Mouse (Mus musculus) limb, embryonic 15.5 days (tissue): ENCODE measurements around the gene Clcf1. TPM values are rescaled to one million over a fixed set of nuclear protein-coding genes. Genes with fewer than 3 reads are reported as not detected.
"Not testable (repeated sequence)": the region's sequence is repeated elsewhere in the genome, so short reads cannot be mapped to it uniquely, and the experiment has no call there.

Source experiments
- ATAC-seq: fragments of 200-750 bp; cut with Nextera tagmentation; 2 replicates; pipeline ENCODE4 v1.8.0; 2017; ENCODE audit warnings: low read depth, moderate TSS enrichment; ENCODE audit not compliant: insufficient number of reproducible peaks, low FRiP score, low TSS enrichment
- H3K27ac ChIP-seq: fragments of 300-500 bp; sonication (generic); 2 replicates; pipeline ENCODE4 v1.5.1; 2015; ENCODE audit warnings: moderate library complexity, mild to moderate bottlenecking, inconsistent platforms
- H3K27me3 ChIP-seq: fragments of 300-500 bp; sonication (generic); 2 replicates; pipeline ENCODE4 v1.6.1; 2015; ENCODE audit warnings: inconsistent platforms
- H3K36me3 ChIP-seq: fragments of 300-500 bp; sonication (generic); 2 replicates; pipeline ENCODE4 v1.6.1; 2015; ENCODE audit warnings: inconsistent platforms
- H3K4me1 ChIP-seq: fragments of 300-500 bp; sonication (generic); 2 replicates; pipeline ENCODE4 v1.6.1; 2015; ENCODE audit warnings: inconsistent platforms
- H3K4me2 ChIP-seq: fragments of 300-500 bp; sonication (generic); 2 replicates; pipeline ENCODE4 v1.6.1; 2015; ENCODE audit warnings: mild to moderate bottlenecking, inconsistent platforms
- H3K4me3 ChIP-seq: fragments of 300-500 bp; sonication (generic); 2 replicates; pipeline ENCODE4 v1.5.1; 2015; ENCODE audit warnings: mild to moderate bottlenecking, inconsistent platforms
- H3K9ac ChIP-seq: fragments of 300-500 bp; sonication (generic); 2 replicates; pipeline ENCODE4 v1.6.1; 2015; ENCODE audit warnings: inconsistent platforms
- H3K9me3 ChIP-seq: fragments of 300-500 bp; sonication (generic); 2 replicates; pipeline ENCODE4 v1.6.1; 2016; ENCODE audit warnings: inconsistent platforms
- WGBS: fragments of 180-500 bp; shearing (Covaris S2); methylation state at CpG from one replicate; pipeline ENCODE4 v1.1.7; 2015; 5-methylcytosine and 5-hydroxymethylcytosine counted together
- polyA plus RNA-seq: library from polyadenylated mRNA; unstranded; fragments of >200 nt; fragmentation: Nextera tagmentation; extraction: Ambion mirVana; gene quantifications from 2 replicates; pipeline ENCODE4 v1.2.1, GENCODE M21; 2015

Gene Clcf1
- polyA plus RNA-seq, 1 experiment from 2014 or later, result 8.1 TPM

GRCm38 (mm10) chr19:4234548-4234947 lies 20.5 kb downstream of the Clcf1 start:
- ATAC-seq, result no peak
- Histone ChIP-seq H3K4me3 (no peak overlapping the region), H3K27me3 (peaks cover 6% of the 10 kb centered on the region), H3K9ac (no peak overlapping the region), H3K27ac (no peak overlapping the region), H3K9me3 (no peaks in the 10 kb centered on the region), H3K4me1 (peaks cover 13% of the 10 kb centered on the region), H3K4me2 (no peak overlapping the region), H3K36me3 (no peaks in the 10 kb centered on the region)
- WGBS, result 69% methylated on average over 4 of the region's 4 CpGs

GRCm38 (mm10) chr19:4240247-4240668 lies 26.2 kb downstream of the Clcf1 start:
- H3K27ac ChIP-seq, result no peak overlapping the region
- 22% methylated on average over 8 of the region's 8 CpGs for WGBS
- H3K4me1 ChIP-seq, result no peaks in the 10 kb centered on the region
- no peak overlapping the region for H3K4me2 ChIP-seq
- H3K27me3 ChIP-seq, result no peaks in the 10 kb centered on the region
- no peak overlapping the region for H3K4me3 ChIP-seq
- no peak for ATAC-seq
- no peaks in the 10 kb centered on the region; the same call in 1 of the 2 replicates for H3K9me3 ChIP-seq
- H3K36me3 ChIP-seq, result no peaks in the 10 kb centered on the region
- H3K9ac ChIP-seq, result no peak overlapping the region

GRCm38 (mm10) chr19:4242416-4242815 lies 28.4 kb downstream of the Clcf1 start:
- no peaks in the 10 kb centered on the region for H3K4me1 ChIP-seq
- no peak overlapping the region for H3K9ac ChIP-seq
- no peak overlapping the region for H3K27ac ChIP-seq
- H3K4me2 ChIP-seq, result no peak overlapping the region
- no peak overlapping the region for H3K4me3 ChIP-seq
- no peaks in the 10 kb centered on the region for H3K27me3 ChIP-seq
- H3K36me3 ChIP-seq, result no peaks in the 10 kb centered on the region
- no peak for ATAC-seq
- 63% methylated on average over 3 of the region's 3 CpGs for WGBS
- H3K9me3 ChIP-seq, result no peaks in the 10 kb centered on the region; the same call in 1 of the 2 replicates

GRCm38 (mm10) chr19:4244775-4245174 lies 30.7 kb downstream of the Clcf1 start:
- H3K36me3 ChIP-seq, result no peaks in the 10 kb centered on the region
- WGBS, result 74% methylated on average over 6 of the region's 6 CpGs
- no peak for ATAC-seq

GRCm38 (mm10) chr19:4247010-4247409 lies 33.0 kb downstream of the Clcf1 start:
- Histone ChIP-seq H3K9me3 (no peaks in the 10 kb centered on the region; the same call in 1 of the 2 replicates), H3K4me1 (no peaks in the 10 kb centered on the region), H3K27me3 (no peaks in the 10 kb centered on the region), H3K36me3 (no peaks in the 10 kb centered on the region), H3K9ac (no peak overlapping the region), H3K4me3 (no peak overlapping the region), H3K27ac (no peak overlapping the region), H3K4me2 (no peak overlapping the region)
- 56% methylated on average over 1 of the region's 1 CpGs for WGBS
- ATAC-seq, result no peak

More at GRCm38 (mm10) chr19:4244775-4245174, 30.7 kb downstream of the Clcf1 start:
- Histone ChIP-seq H3K4me1 (no peaks in the 10 kb centered on the region), H3K9me3 (no peaks in the 10 kb centered on the region; the same call in 1 of the 2 replicates), H3K4me2 (no peak overlapping the region), H3K27me3 (no peaks in the 10 kb centered on the region), H3K4me3 (no peak overlapping the region), H3K27ac (no peak overlapping the region), H3K9ac (no peak overlapping the region)

- not testable (repeated sequence) for H3K9ac ChIP-seq, H3K9me3 ChIP-seq, H3K4me1 ChIP-seq, H3K36me3 ChIP-seq, H3K27me3 ChIP-seq, H3K27ac ChIP-seq, H3K4me3 ChIP-seq, ATAC-seq, H3K4me2 ChIP-seq
- WGBS, result 68% methylated on average over 1 of the region's 1 CpGs
Observed at GRCm38 (mm10) chr19:4248683-4249082, 34.6 kb downstream of the Clcf1 start.

GRCm38 (mm10) chr19:4254230-4254629 lies 40.2 kb downstream of the Clcf1 start:
- no peaks in the 10 kb centered on the region for H3K9me3 ChIP-seq
- H3K36me3 ChIP-seq, result no peaks in the 10 kb centered on the region
- H3K27ac ChIP-seq, result no peak overlapping the region
- ATAC-seq, result no peak
- H3K4me3 ChIP-seq, result no peak overlapping the region
- peaks cover 9% of the 10 kb centered on the region for H3K4me1 ChIP-seq
- no peak overlapping the region for H3K4me2 ChIP-seq
- WGBS, result 88% methylated on average over 7 of the region's 7 CpGs
- no peaks in the 10 kb centered on the region for H3K27me3 ChIP-seq
- no peak overlapping the region for H3K9ac ChIP-seq

- no peaks in the 10 kb centered on the region for H3K27me3 ChIP-seq
- no peak overlapping the region for H3K9ac ChIP-seq
- H3K4me2 ChIP-seq, result no peak overlapping the region
- H3K9me3 ChIP-seq, result no peaks in the 10 kb centered on the region
- WGBS, result 75% methylated on average over 11 of the region's 11 CpGs
- H3K4me3 ChIP-seq, result no peak overlapping the region
- no peak for ATAC-seq
- H3K4me1 ChIP-seq, result peaks cover 9% of the 10 kb centered on the region
- no peaks in the 10 kb centered on the region for H3K36me3 ChIP-seq
- H3K27ac ChIP-seq, result no peak overlapping the region
Observed at GRCm38 (mm10) chr19:4255583-4256162, 41.6 kb downstream of the Clcf1 start.

- Histone ChIP-seq H3K27me3 (no peaks in the 10 kb centered on the region), H3K9ac (peak overlapping the region; percentile 54), H3K9me3 (no peaks in the 10 kb centered on the region), H3K27ac (peak overlapping the region; percentile 47; the same call in 1 of the 2 replicates), H3K4me1 (peaks cover 9% of the 10 kb centered on the region), H3K4me2 (peak overlapping the region; percentile 71), H3K4me3 (peak overlapping the region; percentile 63), H3K36me3 (no peaks in the 10 kb centered on the region)
- under 1% methylated on average over 41 of the region's 41 CpGs for WGBS
- peak; percentile 83 for ATAC-seq
Observed at GRCm38 (mm10) chr19:4257216-4257896, 43.3 kb downstream of the Clcf1 start.

- Histone ChIP-seq H3K9ac (peak overlapping the region; percentile 54), H3K9me3 (no peaks in the 10 kb centered on the region), H3K4me2 (peak overlapping the region; percentile 71), H3K4me1 (peaks cover 9% of the 10 kb centered on the region), H3K4me3 (peak overlapping the region; percentile 63), H3K27me3 (no peaks in the 10 kb centered on the region), H3K36me3 (no peaks in the 10 kb centered on the region), H3K27ac (peak overlapping the region; percentile 47; the same call in 1 of the 2 replicates)
- 19% methylated on average over 12 of the region's 12 CpGs for WGBS
- no peak for ATAC-seq
Observed at GRCm38 (mm10) chr19:4257897-4258252, 43.8 kb downstream of the Clcf1 start.

- 62% methylated on average over 8 of the region's 8 CpGs for WGBS
- peaks cover 23% of the 10 kb centered on the region for H3K36me3 ChIP-seq
- H3K4me3 ChIP-seq, result no peak overlapping the region
- H3K27me3 ChIP-seq, result no peaks in the 10 kb centered on the region
- no peak overlapping the region for H3K27ac ChIP-seq
- H3K9me3 ChIP-seq, result no peaks in the 10 kb centered on the region
- peaks cover 16% of the 10 kb centered on the region for H3K4me1 ChIP-seq
- H3K4me2 ChIP-seq, result no peak overlapping the region
- no peak for ATAC-seq
- H3K9ac ChIP-seq, result no peak overlapping the region
Observed at GRCm38 (mm10) chr19:4261038-4261698, 47.1 kb downstream of the Clcf1 start.

GRCm38 (mm10) chr19:4262756-4263155 lies 48.7 kb downstream of the Clcf1 start:
- no peak overlapping the region for H3K4me2 ChIP-seq
- WGBS, result 71% methylated on average over 6 of the region's 6 CpGs
- ATAC-seq, result no peak
- H3K27ac ChIP-seq, result no peak overlapping the region
- peaks cover 26% of the 10 kb centered on the region for H3K36me3 ChIP-seq
- H3K4me3 ChIP-seq, result no peak overlapping the region
- no peaks in the 10 kb centered on the region for H3K9me3 ChIP-seq
- H3K27me3 ChIP-seq, result no peaks in the 10 kb centered on the region
- peaks cover 13% of the 10 kb centered on the region for H3K4me1 ChIP-seq
- no peak overlapping the region for H3K9ac ChIP-seq
